Mouse (Mus musculus): Measurements from ENCODE around the gene Csmd2. TPM values are rescaled to one million over a fixed set of nuclear protein-coding genes. Genes with fewer than 3 reads are reported as not detected.
"Not testable (repeated sequence)": the region's sequence is repeated elsewhere in the genome, so short reads cannot be mapped to it uniquely, and the experiment has no call there.

Csmd2 gene
- total RNA-seq, 2 experiments from 2014 or later: 36.9 to 49.7 TPM

DNA sequence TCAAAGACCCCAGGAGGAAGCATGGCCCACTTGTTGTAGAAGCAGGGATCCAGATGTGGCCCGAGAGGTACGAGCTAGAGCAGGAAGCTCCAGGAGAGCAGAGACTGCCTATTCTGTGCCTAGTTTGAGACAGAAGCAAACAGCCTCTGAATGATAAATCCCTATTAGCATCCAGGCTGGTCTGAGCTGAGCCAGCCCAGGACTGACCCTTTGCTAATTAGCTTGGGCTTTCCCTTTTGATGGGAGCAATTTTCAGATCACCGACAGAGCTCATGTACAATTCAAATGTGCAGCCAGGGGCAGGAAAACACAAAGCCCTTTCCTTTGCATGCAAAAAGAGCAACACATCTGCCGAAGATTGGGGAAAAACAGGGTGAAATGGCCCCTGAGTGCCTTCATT is 54.2 kb downstream of the Csmd2 start:
- DNase-seq (ENCODE audit: extremely low spot score in 1 of 2, low spot score in 1 of 2): no peak

DNA sequence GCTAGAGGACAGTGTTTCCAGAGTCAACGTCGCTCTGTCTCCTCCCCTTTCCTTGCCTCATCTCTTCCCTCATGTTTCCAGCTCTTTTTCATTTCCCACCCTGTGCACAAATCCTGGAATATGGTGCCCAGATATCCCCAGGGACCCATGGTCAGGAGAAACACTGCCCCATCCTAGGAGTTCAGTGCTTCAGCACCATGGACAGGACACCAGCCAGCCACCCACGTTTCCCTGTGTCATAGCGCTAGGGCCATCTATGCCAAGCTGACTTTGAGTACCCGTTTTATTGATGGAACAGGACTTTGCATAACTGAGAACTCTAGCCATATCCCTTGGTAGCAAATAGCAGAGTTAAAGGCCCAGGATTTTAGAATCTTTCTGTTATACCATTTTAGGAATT is 55.0 kb downstream of the Csmd2 start:
- DNase-seq (ENCODE audit: extremely low spot score in 1 of 2, low spot score in 1 of 2): peak in 1 of 2 experiments; percentile 20

- DNase-seq (ENCODE audit: extremely low spot score in 1 of 2, low spot score in 1 of 2): no peak
Measured at GRCm38 (mm10) chr4:128048716-128049115, 61.1 kb downstream of the Csmd2 start.

GRCm38 (mm10) chr4:128052701-128053100 is 65.0 kb downstream of the Csmd2 start:
- DNase-seq (ENCODE audit: extremely low spot score in 1 of 2, low spot score in 1 of 2): no peak

- DNase-seq (ENCODE audit: extremely low spot score in 1 of 2, low spot score in 1 of 2): not testable (repeated sequence)
Measured at GRCm38 (mm10) chr4:128061274-128061673, 73.6 kb downstream of the Csmd2 start.

DNA sequence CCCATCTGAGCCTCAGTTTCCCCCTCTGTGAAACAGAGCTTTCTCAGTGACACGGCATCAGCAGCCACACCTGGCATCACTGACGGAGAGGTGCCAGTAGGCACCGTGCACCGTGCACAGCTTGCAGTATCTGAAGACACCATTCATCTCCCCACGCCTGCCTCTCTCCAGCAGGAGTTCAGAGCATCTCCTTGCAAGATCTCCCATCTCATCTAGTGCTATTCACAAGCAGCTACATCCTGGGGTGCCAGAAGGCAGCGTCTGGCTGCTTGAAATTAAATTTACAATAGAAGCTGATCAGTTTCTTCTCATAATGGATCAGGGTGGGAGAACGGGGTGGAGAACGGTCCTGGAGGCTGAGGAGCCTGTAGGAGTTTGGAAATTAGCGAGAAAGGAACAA is 79.5 kb downstream of the Csmd2 start:
- DNase-seq (ENCODE audit: extremely low spot score in 1 of 2, low spot score in 1 of 2): no peak

DNA sequence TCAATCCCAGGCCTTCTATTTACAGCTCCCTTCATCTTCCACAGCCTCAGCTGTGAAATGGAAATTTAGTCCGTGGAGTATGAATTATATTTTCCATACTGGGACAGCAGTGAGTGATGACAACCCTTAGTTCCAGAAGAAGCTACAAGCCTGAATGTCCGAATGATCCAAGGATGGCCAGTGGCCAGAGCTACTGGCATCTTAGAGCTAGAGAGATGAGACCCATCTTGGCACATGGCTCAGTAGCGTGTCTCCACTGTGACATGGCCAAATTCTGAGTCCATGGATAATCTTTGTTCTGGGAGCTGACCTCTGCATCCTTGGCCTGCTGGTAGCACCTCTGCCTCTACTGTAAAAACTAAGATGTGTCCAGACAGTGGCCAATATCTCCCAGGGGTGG is 96.8 kb downstream of the Csmd2 start:
- DNase-seq (ENCODE audit: extremely low spot score in 1 of 2, low spot score in 1 of 2): no peak

DNA sequence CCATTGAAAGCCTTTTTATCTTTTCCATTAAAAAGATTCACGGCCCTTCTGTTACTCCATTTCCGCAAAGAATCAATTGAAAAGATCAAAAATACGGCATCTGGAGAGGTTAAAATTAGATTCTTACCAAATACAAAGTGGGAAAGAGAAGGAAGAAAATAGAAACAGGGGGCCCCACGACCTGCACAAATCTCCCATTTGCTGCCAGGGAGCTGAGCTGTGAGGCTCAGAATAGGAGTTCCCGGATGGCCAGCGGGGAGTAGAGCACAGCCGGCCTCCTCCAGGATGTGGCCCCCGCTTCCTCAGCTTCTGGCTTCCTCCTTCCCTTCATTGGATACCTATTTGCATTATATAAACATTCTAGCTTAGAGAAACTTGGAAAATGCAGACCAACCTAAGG is 97.4 kb downstream of the Csmd2 start:
- no peak for DNase-seq (ENCODE audit: extremely low spot score in 1 of 2, low spot score in 1 of 2)

DNA sequence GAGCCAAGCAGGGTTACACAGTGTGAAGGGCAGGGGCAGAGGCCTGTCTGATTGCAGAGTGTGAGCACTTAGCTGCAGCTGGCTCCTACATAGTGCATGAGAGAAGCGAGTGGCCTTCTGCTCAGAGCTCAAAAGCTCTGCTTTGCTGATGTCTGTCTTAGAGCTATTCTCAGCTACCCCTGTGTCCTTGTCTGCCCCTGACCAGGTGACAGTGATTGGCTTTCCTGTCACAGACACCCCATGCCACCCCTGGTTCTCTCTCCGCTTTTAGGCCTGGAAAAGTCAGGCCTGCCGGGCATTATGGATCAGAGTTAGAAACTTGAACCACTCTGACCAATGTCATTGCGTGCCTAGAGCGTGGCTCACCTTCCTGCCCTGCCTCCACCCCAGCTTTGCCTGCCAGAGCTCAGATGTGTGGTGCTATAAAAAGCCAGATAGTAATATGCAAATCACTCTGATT is 99.5 kb downstream of the Csmd2 start:
- no peak for DNase-seq (ENCODE audit: extremely low spot score in 1 of 2, low spot score in 1 of 2)

DNA sequence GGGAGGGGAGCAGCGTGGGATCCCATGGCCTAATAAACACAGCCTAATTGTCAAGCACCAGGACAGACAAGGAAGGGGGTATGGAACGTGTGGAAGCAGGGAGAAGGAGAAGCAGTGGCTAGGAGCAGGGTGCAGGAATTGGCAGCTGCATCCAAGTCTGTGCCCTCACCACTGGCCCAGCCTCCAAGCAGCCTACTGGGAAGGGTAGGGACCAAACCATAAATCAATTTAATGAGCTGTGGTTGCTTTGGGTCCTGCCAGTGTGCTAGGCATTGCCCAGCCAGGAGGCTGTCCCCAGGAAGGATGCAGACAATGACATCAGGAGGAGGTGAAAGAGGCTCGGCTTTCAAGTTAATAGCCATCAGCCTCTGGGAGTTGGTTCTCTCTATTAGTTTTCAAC is 100.0 kb downstream of the Csmd2 start:
- DNase-seq (ENCODE audit: extremely low spot score in 1 of 2, low spot score in 1 of 2): no peak

- no peak for DNase-seq (ENCODE audit: extremely low spot score in 1 of 2, low spot score in 1 of 2)
Measured at GRCm38 (mm10) chr4:128088264-128088663, 100.6 kb downstream of the Csmd2 start.

DNA sequence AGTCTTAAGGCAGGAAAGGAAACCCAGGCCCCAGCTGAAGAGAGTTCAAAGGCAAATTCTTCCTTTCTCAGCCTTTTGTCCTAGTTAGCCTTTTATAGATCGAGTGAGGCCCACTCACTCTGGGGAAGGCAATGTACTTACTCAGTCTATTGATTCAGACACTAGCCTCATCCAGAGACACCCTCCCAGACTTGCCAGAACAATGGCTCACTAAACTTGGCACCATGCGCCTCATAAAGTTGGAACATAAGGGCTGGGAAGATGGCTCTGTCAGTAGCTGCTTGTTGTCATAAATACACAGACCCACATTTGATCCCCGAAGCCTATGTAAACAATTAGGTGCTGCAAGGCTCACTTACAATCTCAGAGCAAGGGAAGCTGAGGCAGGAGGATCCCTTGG is 104.3 kb downstream of the Csmd2 start:
- no peak for DNase-seq (ENCODE audit: extremely low spot score in 1 of 2, low spot score in 1 of 2)

DNA sequence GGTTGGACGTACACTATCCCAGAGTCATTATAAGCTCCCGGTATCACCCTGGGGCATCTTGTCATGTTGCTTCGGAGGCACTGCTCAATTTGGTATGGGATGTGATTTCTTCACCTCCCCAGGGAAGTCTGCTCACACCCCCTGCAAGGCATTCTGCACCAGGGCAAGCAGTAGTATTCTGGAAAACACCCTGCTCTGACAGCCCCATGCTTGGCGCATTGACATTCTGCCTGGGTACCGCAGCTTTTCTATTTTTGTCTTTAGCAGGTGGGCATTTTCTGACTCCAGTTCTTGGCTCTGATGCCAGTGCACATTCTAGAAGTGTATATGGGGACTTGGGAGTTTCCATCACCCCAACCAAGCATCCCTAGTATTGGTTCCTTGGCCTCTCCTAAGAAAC is 111.9 kb downstream of the Csmd2 start:
- DNase-seq (ENCODE audit: extremely low spot score in 1 of 2, low spot score in 1 of 2): no peak

DNA sequence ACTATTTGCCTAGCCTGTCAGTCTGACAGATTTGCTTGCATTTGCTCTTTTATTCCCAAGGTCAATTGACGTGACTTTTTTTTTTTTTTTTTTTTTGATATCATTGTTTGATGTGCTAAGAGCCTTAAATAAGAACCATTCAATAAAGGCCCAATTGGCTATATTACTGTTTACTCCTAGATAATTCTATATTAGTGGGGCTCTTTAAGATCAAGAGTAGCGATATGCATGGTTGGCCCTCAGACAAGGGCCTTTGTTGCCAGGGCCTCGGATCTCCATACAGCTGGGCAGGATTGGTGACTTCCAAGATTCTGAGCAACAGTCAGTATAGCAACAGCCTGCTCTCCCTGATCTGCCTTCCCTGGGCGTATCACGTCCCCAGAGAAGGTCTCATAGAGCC is 112.9 kb downstream of the Csmd2 start:
- no peak for DNase-seq (ENCODE audit: extremely low spot score in 1 of 2, low spot score in 1 of 2)

GRCm38 (mm10) chr4:128116331-128116730 is 128.7 kb downstream of the Csmd2 start:
- DNase-seq (ENCODE audit: extremely low spot score in 1 of 2, low spot score in 1 of 2): no peak

DNA sequence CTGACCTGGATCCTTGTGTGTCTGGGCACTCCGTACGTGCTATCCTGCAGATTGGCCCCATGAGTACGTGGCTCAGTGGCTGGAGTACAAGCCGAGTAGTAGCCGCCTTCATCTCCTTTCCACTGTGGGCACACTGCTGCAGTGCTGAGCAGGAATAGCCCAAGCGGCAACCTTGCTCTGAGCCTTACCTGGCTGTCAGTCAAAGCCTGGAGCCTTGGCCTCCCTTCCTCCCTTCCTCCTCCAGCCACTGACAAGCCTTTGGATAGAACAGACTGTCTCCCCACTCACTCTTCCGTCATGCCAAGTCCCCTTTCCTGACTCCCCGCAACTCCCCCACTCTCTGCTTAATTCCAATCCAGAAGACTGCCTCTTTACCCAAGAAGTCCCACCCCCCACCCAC is 135.6 kb downstream of the Csmd2 start:
- no peak for DNase-seq (ENCODE audit: extremely low spot score in 1 of 2, low spot score in 1 of 2)

DNA sequence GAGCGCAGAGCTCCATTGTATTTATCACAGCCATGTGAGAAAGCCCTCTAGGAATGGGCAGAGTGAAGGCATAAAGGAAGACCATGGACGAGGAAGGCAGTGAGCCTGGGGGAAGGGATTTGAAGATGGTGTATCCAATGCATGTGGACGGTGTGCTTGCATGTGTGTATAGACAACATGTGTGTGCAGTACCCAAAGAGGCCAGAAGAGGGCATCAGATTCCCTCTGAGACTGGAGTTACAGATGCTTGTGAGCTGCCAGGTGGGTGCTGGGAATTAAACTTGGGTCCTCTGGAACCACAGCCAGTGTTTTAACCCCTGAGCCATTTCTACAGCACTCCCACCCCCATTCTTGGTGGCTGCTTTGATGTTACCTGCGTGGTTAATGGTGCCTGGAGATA is 137.1 kb downstream of the Csmd2 start:
- no peak for DNase-seq (ENCODE audit: extremely low spot score in 1 of 2, low spot score in 1 of 2)

DNA sequence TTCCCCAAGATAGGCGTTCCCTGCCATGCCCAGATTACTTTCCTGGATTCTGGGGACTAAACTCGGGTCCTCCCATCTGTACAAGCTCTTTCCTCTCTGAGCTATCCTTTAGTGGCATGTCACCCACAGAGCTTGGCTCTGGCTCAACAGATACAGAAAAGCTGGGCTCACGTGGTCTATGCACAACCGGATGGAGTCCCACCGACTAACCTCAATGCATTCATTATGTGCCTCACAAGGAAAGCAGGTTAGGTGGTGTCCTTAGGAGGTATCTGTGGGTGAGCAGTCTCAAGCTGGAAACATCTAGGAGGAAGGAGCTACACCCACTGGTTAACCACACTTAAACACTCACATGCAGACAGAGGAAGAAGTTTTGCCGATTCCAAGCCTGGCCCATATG is 140.9 kb downstream of the Csmd2 start:
- no peak for DNase-seq (ENCODE audit: extremely low spot score in 1 of 2, low spot score in 1 of 2)

GRCm38 (mm10) chr4:128130611-128131142 is 143.0 kb downstream of the Csmd2 start:
- DNase-seq (ENCODE audit: extremely low spot score in 1 of 2, low spot score in 1 of 2): no peak

GRCm38 (mm10) chr4:128131666-128132065 is 144.0 kb downstream of the Csmd2 start:
- DNase-seq (ENCODE audit: extremely low spot score in 1 of 2, low spot score in 1 of 2): no peak

DNA sequence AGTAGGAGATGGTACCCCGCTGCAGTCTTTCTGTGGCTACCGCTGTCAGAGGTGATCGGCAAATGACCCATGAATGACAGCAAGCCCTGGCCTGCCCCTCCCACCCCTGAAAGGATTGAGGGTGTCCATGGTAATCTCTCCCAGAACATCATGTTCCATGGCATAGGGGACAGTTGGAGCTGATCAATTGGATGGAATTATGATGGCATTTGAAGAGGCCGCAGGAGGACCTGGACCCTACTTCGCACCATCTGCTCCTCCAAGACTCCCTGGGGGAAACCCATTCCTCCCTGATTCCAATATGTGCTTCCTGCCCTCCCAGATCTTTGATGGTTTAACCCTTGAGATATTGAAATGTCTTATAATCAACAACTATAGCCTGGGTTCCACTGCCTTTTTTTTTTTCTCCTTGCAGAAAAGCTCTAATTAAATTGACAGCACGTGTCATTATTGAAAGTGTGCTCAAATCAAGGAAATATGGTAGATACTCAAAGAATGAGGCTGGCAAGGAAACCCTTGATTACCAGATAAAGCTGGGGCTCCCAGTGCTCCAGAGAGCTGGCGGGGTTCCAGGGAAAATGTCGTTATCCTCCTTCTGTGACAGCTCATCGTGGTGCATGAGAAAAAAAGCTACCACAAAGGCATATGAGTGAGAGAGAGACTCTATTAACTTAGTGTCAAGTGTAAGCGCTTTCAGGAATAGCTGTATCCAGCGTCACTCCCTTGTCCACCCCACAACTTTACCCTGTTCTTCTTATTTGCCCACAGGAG is 145.4 kb downstream of the Csmd2 start:
- DNase-seq (ENCODE audit: extremely low spot score in 1 of 2, low spot score in 1 of 2): peak in 1 of 2 experiments; percentile 49

DNA sequence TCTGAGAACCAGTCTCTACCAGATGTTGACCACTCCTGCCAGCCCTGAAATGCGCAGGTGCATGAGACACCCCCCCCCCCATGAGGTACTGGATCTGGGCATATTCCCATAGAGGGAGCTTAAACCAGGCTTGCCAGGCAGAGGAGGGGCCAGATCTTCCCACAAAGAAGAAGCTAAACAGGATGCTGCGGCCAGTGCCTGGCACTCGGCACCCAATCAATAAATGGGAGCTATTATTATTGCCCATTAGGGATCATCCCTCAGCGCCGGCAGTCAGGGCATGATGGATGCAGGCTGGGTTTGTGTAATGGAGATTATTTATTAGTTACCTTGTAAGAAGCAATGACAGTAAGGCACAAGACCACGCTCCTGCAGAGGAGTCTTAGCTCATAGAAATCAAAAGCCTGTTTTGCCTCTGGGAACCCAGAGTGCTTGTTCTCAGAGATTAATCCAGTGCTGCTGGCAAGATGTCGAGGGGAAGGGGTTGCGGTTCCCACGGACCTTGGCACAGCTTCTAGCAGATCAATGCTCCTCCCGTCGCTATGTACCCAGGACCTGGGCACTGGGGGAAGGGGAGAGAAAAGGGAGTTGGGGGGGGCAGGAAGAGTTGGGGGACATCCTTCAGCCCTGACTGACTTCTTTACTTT is 146.8 kb downstream of the Csmd2 start:
- DNase-seq (ENCODE audit: extremely low spot score in 1 of 2, low spot score in 1 of 2): no peak

All from layer of hippocampus, postnatal 25 days (tissue).